Mouse (Mus musculus) thymus, postnatal 14 days (tissue): ENCODE data around the gene 1110059E24Rik.
"Not testable (repeated sequence)": the region's sequence is repeated elsewhere in the genome, so short reads cannot be mapped to it uniquely, and the experiment has no call there.

Experiments used
- DNase-seq: peaks from one replicate; pipeline ENCODE4 v3.0.0; 2021

Gene 1110059E24Rik

DNA sequence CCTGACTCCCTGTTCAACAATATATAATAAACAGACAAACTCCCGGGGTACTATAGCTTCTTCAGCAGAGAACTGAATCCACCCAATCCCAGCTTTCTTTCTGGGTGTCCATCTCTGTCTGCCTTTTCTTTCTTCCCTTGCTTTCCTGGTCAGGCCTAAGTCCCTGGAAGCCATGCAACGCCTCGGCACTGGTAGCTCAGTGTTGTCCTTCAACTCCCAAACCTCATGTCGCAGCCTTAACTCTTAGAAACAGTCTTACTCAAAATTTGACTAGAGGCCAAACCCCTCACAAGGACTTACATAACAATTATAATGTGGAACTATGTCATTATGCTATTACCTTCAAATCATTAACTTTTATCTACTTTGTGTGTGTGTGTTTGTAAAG is 28.6 kb downstream of the 1110059E24Rik start:
- no peak for DNase-seq

DNA sequence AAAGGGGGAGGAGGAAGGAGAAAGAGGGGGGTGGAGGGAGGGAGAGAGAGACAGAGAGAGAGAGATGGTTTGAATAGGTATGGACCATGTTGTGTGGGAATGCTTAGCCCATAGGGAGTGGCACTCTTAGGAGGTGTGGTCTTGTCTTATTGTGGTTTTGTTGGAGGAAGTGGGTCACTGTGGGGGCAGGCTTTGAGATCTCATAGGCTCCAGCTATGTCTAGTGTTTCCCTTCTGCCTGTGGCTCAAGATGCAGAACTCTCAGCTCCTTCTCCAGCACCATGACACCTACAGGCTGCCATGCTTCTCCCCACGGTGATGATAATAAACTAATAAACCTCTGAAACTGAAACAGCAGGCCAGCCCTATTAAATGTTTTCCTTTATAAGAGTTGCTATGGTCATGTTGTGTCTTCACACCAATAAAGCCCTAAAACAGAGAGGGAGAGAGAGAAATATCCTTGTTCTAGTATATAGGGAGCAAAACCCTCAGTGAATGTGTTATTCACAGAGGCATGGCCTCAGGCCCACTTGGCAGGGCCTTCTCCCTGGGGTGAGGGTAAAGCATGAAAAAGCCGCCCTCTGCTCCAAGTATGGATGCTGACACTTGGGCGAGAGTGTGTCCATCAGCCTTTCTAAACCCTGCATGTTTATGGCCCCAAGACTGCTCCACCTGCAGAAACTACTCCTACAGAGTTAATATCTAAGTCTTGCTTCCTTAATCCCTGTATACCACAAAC is 29.2 kb downstream of the 1110059E24Rik start:
- no peak for DNase-seq

DNA sequence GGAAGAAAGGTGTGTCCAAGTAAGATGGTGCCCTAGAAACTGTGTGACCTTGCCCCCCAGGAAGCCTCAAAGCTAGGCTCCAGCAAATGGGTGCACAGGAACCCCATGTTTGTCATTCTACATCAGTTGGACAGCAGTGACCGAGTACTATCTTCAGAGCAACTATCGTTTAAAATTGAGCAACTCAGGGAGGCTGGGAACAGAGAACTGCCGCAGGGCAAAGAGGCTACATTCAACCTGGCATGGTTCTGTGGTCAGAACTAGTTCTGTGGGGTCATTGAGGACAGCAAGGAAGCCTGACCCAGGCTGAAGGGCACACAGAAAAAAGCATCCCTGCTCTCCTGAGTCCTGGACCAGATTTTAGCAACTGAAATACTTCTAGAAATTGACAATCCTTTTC is 37.0 kb downstream of the 1110059E24Rik start:
- DNase-seq, result no peak

DNA sequence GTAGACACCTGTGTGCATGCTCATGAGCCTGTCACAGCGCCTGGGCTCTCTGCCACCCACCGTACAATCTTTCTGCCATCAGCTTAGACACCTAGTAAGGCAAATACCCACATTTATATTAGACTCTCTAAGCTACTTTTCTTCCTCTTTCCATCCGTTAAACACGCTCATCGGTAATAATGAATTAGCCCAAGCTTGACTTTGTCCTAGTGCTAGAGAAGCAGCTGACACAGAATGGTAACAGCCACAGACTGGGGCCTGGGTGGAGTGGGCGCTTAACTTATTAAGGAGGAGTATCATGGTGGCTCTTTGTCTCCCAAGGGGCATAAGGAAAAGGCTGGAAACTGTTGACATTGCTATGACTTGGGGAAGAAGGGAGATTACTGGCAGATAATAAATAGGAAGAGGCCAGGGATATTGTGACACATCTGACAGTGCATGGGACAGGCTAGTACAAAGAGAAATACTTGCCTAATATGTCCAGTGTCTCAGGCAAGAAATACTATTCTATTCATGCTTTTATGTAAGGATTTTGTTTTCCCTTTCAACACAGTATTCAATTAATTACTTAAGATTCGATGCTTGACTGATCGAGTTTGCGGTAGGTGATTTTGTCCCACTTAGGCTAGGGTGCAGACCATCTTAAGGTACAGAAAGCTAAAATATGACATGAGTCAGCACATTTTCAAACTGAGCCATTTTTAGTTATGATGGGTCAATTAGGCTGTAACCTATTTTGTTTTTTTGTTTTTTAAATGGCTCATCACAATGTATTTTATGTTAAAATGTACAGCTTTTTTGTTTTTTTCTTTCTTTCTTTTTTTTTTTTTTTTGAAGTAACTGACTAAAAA is 40.8 kb downstream of the 1110059E24Rik start:
- DNase-seq, result no peak

DNA sequence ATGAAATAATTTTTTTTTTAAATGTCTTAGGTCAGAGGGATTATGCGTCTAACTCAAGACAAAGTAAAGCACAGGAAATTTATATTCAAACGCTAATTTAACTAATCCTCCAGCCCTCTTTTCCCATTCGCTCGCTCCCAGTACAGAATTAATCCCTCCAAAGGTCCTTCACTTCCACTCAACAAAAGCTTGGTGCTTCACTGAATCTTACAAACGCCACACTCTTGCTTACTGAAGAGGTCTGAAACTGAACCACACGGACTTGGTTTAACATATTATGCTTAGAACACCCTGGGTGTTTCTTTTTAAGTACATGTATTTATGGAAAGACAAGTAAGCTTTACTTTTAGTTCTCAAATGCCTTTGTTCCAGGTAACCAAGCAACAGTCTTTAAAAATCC is 41.5 kb downstream of the 1110059E24Rik start:
- DNase-seq, result no peak

DNA sequence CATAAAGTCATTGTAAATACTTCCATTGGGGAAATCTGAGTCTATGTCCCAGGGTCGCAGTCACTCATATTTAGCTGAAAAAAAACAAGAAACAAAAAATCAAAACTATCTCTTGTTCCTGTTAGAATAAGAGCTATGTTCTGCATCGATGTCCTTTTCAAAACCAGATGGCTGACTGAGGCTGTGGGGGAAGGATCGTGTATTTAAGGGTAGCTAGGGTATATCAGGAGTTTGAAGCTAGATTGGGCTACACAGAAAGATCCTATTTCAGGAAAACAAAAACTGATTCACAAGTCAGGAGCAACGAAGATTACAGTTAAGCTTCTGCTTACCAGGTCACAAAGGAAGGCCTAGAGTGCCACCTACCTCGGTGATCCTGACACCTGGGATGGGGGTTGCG is 42.5 kb downstream of the 1110059E24Rik start:
- DNase-seq, result no peak

DNA sequence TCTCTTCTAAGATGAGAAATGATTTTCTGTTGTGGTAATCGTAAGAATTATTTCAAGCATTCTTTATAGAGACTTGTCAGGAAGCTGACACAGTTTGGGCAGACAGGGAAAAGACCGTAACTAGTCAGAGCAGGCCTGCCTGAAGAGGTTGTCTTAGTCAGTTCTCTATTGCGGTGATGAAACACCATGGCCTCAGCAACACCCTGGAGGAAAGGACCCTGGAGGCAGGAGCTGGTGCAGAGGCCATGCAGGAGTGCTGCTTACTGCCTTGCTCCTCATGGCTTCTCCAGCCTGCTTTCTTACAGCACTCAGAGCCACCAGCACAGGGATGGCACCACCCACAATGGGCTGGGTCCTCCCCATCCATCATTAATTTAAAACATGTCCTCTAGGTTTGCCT is 47.5 kb downstream of the 1110059E24Rik start:
- DNase-seq, result no peak

DNA sequence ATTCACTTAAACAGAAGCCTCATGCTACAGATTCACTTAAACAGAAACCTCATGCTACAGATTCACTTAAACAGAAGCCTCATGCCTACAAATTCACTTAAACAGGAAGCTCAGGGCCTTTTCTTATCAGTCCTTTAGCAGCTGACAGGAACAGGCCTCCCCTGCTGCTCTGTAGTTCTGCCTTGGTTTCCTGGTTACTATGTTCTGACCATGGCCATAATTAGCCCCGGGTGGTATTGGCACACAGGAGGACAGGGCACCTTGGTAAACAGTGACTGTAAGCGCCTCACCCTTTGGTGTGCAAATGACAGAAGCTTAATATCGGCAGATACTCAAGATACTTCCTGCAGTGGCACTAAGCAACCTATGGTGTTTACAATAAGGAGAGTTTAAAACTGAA is 48.9 kb downstream of the 1110059E24Rik start:
- DNase-seq, result no peak

DNA sequence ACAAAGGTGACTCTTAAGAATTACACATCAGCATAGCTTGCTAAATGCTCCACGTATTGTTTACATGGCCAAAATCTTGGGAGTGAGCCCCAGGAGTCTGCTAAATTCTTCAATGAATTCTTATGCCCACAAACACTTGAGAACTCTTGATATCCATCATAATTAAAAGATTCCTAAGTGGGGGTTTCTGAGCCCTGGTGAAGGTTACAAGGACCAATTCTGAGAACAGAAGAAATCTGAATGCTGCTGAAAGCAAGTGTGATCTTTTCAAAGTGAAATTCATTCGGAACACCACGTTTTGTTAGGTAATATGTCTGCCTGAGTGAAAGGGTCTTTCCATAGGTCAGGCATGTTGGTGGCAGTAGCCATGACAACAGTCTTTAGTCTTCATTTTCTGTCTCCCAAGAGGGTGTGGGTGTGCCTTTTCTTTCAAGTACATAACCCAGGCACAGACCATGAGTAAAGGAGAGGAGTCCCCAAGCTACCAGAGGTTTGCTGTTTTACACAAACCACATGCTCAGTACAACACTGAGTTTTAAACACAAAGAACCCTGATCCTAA is 51.2 kb downstream of the 1110059E24Rik start:
- DNase-seq, result no peak

DNA sequence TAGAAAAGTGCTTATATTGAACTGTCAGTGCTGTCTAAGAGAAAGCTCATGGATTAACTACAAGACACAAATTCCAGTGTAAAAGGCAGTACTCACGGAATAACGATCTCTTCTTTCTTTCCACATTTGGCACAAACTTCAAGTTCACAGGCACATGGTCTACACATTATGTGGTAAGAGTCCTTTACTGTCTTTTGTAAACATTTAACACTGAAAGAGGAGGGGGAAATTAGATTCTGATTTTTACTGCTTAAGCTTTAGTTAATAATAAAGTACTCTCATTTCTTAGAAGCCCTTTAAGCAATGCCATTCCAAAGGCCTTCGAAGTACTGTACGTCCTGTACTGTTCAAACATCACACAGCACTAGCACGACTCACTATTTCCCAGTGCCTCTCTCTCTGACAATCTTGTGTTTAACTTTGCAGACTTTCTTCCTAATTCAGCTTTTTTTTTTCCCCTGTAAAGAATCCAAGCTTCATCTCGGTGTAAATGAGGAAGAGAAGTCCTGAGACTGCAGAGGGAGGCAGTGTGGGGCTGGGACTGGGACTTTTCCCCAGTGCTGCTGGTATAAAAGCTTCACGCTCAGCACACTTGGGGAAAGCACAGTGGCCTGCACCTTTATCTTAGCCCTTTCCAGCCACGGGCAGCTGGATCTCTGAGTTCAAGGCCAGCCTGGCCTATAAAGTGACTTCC is 54.0 kb downstream of the 1110059E24Rik start:
- no peak for DNase-seq

DNA sequence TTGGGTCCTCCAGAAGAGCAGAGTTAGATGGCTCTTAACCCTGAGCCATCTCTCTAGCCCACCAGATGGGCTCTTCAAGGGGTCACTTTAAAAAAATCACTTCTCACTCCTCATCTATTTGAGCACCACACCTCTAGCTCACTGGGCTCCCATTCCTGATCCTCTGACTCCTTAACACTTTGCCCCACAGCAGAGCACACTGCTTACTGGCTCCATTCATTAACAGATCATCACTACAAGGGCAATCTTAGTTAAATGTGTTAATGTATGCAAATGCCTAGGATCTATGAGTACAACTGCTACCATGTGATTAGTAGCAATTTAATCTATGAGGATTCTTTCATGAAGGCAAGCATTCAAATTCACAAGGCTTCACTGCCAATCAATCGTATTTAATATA is 58.1 kb downstream of the 1110059E24Rik start:
- DNase-seq, result no peak

DNA sequence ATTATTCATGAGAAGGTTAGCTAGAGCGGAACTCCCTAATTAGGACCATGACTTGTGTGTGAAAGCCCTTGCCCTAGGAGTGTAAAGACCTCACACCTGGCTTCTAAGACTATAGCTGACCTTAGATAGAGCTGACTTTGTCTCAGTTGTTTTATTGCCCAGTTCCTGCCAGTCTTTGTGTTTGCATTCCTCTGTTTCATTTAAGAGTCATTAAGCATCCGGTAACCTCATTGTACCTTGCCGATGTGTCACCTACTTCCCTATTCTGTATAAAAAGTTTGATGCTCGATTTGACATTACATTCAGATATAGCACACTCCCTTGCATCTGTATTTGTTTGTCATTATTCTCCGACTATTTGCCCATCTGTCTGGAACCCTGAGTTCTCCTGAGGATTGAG is 60.6 kb downstream of the 1110059E24Rik start:
- not testable (repeated sequence) for DNase-seq

DNA sequence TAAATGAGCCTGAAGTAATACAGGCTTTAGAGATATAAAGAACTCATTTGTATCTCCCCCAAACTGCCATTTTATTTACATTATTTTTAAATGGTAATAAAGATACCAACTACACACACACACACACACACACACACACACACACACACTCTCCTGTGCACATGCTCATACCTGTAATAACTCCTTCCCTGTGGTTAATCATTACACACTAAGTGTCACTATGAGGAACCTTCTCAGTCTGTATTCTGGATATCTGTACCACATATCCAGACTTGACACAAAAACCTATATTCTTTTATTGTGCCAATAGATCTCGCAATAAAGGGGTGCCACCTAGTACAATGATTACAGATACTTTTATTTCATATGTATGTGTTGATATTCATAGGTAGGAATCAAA is 62.9 kb downstream of the 1110059E24Rik start:
- DNase-seq, result no peak

DNA sequence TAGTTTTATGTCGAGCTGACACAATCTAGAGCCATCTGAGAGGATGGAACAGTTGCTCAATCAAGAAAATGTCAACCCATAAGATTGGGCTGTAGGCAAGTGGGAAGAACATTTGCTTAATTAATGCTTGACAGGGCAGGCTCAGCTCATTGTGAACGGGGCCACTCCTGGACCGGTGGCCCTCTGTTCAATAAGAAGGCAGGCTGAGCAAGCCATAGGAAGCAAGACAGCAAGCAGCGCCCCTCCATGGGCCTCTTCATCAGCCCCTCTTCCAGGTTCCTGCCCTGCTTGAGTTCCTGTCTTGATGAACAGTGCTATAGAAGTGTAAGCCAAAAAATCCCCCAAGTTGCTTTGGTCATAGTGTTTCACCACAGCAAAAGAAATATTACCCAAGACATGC is 65.2 kb downstream of the 1110059E24Rik start:
- no peak for DNase-seq

DNA sequence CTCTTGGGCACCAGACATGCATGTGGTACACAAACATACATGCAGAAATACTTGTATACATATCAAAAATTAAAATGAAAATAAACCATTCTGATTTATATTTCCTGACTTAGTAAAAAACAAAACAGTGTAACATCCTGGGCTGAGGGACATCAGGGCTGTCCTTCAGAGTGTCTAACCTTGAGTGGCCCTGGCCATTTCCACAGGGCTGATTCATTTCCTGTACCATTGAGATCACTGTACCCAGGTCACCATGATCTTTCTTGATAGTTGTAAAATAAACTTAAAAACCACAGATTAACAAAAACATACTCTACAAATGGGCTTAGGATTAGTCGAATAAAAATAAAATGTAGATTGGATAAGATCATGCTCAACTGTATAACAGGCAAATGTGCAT is 66.2 kb downstream of the 1110059E24Rik start:
- DNase-seq, result no peak

DNA sequence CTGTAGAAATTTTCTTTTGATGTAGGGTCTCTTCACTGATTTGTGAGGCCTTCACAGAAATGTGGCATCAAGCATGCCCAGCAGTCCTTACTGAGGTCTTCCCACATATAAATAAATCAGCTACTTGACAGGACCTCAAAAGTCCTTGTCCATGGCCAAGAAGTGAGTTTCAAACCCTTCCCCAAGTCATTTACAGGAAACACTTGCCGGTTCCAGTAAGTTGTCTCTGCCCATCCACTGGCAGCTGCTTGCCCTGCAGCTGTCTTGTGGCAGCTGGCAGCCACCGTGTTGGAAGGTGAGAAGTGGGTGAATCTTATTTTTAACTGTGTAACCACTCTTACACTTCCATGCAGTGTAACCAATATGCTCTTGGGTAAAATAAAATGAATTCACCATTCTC is 66.9 kb downstream of the 1110059E24Rik start:
- no peak for DNase-seq

DNA sequence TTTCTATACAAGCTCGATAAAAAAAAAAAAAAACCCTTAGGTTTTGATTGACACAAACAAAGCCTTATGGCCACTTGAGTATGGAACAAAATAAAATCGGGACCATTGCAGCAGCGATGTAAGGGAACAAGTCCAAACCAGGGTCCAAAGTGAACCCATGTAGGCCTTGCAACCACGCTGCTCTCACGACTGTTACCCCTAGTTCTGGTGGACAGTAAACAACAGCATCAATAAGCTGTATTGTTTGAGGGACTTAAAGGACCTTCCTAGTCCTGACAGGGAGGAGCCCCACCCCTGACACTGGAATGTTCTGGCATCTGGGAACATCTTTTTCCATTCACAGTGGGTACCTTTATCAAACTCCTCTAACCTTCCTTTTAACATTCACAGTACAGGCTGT is 68.8 kb downstream of the 1110059E24Rik start:
- no peak for DNase-seq

DNA sequence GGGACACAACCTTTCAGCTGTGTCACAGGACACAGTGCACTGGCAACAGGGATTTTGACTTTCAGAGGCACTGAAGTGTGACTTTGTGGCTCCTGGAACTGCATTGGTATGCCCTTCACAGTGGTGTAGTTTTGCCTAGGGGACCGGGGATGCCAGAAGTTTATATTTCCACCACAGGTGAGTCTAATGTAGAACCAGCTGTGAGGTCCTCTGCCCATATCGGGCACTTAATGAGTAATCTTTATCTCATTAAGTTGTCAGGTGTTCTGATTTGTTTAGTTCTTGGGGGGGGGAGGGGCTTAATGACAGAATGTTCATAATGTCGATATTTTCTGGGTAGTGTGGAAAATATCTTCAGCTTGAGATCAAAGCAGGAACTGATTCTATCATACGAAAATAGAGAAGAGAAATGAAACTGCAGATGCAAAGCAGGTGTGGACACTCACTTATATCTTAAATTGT is 69.2 kb downstream of the 1110059E24Rik start:
- no peak for DNase-seq

DNA sequence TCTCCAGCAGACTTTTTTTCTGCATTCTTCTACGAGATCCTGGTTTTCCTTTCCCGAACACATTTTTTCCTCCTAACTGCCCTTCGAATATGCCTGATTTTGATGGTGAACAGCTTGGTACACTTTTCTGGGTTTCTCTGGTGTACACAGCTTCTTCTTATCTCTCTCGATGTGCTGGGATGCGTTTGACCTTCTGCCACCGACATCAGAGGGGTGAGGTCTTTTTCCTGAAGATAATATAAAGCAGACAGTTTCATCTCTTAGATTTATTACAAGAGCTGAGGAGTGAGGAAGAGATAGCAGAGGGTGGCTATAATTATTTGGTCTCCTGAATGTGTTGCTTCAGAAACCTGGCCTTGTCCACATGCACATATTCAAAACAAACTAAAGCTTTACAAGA is 71.4 kb downstream of the 1110059E24Rik start:
- DNase-seq, result no peak

DNA sequence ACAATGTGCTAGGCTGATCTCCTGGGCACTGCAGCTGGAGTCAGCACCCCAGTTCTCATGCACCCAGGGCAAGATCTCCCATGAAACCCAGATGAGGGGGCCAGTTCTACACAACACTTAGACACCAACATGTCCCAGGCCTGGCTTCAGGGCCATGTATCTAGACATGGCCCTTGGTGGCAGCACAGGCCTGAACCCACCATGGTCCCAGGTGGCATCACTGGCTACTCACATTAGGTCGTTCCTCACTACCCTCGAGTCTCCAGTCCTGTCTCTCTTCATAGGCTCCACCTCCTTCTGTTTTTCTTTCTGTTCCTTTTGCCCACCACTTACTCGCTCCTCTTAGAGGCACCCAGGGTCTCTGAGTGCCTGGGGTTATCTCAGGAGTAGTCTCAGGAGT is 72.9 kb downstream of the 1110059E24Rik start:
- no peak for DNase-seq

DNA sequence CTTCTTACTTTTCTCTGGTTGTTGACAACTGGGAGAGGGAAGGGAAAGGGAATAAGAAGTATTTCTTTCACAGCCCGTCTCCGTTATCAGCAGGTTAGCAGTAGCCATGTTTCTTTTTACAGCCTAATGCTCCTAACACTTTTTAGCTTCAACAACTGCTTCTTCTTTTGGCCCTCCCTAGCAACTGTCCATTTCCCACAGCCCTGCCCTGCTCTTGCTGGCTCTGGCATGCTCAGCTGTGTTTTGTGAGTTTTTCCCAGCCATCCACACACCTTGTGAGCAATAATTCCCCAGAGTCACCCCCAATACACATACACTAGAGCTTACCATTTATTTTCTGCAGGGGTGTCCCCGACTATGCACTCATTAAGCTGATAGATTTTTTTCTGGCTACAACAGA is 75.3 kb downstream of the 1110059E24Rik start:
- no peak for DNase-seq

DNA sequence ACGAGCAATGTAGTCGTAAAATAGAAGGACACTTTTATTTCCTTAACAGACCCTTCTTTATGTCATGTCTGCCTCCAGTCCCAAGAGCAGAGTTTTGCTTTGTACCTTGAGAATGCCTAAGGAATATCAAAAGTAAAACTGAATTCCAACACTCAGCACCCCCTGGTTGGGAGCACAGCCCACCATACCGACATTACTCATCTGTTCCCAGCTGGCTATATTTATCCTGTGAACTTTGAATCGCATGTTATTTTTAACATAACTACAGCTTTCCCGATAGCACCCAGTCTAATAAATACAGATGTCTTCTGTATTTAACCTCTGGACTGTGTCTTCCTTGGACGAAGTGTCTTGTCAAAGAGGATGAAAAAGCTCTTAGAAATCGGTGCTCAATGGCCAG is 80.8 kb downstream of the 1110059E24Rik start:
- DNase-seq, result no peak

DNA sequence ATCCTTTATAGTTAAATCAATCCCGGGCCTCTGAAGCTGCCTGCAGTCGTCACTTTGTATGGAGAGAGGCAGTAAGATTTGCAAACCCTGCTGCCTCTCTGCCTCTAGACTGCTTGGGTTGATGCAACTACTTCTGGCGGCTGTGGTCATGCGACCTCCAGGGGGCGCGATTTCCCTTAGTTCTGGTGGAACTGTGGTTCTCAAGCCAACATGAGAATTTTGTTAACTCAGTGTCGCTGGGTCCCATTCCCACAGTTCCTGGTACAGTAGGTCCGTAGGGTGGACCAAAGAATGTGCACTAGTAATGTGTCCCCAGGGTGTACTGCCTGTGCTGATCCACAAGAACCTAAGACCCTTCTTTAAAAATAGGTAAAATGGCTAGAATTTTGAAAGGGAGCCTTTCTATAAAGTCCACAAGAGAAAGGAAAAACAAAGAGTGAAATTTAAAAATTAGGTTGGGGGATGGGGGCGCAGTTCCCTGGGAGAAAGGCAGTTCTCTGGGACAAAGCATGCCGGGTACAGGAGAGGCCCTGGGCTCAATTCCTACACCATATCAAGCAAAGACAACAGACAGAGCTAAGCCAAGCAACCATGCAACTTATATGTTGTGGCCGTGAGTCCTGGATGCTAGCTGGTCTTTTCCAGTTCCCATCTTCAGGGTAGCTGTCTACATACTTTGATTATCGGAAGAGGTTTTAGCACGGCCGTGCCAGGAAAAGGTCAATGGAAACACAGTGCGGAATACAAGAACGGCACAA is 81.4 kb downstream of the 1110059E24Rik start:
- peak; percentile 88 for DNase-seq
